Mouse (Mus musculus) olfactory bulb, adult 2 months (tissue): Measurements from ENCODE around the gene Zfp668. TPM values are rescaled to one million over a fixed set of nuclear protein-coding genes. Genes with fewer than 3 reads are reported as not detected.
"Not testable (repeated sequence)": the region's sequence is repeated elsewhere in the genome, so short reads cannot be mapped to it uniquely, and the experiment has no call there.

Source experiments
- H3K27ac ChIP-seq: fragments of 200-500 bp; 2 replicates; pipeline ENCODE4 v1.5.1; 2012; ENCODE audit warnings: low read depth, low read length; ENCODE audit not compliant: insufficient read depth
- H3K4me1 ChIP-seq: fragments of 200-500 bp; 2 replicates; pipeline ENCODE4 v1.6.1; 2012; ENCODE audit warnings: low read length; ENCODE audit not compliant: control insufficient read depth, insufficient read depth
- H3K4me3 ChIP-seq: fragments of 200-500 bp; 2 replicates; pipeline ENCODE4 v1.5.1; 2012; ENCODE audit warnings: mild to moderate bottlenecking, low read depth, low read length, moderate library complexity; ENCODE audit not compliant: insufficient read depth
- CTCF ChIP-seq: fragments of 200-500 bp; IDR thresholded peaks from 2 replicates; pipeline ENCODE4 v1.5.1; 2012; ENCODE audit warnings: low read depth, mild to moderate bottlenecking, low read length, moderate library complexity; ENCODE audit not compliant: insufficient read depth
- POLR2A ChIP-seq: fragments of 200-500 bp; IDR thresholded peaks from 2 replicates; pipeline ENCODE4 v1.6.1; 2012; ENCODE audit warnings: mild to moderate bottlenecking, low read depth, low read length, moderate library complexity; ENCODE audit not compliant: insufficient read depth
- WGBS: fragments of 180-500 bp; shearing (Covaris S2); methylation state at CpG from one replicate; pipeline ENCODE4 v1.1.7; 2018; 5-methylcytosine and 5-hydroxymethylcytosine counted together
- polyA plus RNA-seq: library from polyadenylated mRNA; stranded (reverse); fragments of >200 nt; gene quantifications from 2 replicates; pipeline ENCODE4 v1.2.4, GENCODE M21; 2012; ENCODE audit warnings: low replicate concordance; ENCODE audit not compliant: missing spikeins, insufficient read depth, insufficient read length

The Zfp668 gene
- polyA plus RNA-seq, 1 experiment: not detected

DNA sequence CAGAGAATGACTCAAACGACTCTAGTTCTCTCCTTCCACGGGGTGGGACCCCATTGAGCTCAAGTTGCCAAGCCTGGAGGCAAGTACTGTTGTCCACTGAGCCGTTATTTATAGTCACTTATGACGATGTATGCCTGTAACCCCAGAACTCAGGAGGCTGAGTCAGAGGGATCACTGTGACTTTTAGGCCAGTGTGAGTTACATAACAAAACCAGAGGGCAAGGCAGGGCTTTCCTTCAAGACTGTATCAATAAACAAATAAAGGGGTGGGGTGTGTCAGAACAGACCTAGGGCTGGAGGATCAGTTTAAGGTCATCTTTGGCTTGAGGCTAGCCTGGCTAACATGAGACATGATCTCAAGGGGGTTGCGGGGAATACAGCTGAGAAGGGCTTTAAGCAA, 25.7 kb downstream of the Zfp668 start:
- 63% methylated on average over 5 of the region's 5 CpGs for WGBS

DNA sequence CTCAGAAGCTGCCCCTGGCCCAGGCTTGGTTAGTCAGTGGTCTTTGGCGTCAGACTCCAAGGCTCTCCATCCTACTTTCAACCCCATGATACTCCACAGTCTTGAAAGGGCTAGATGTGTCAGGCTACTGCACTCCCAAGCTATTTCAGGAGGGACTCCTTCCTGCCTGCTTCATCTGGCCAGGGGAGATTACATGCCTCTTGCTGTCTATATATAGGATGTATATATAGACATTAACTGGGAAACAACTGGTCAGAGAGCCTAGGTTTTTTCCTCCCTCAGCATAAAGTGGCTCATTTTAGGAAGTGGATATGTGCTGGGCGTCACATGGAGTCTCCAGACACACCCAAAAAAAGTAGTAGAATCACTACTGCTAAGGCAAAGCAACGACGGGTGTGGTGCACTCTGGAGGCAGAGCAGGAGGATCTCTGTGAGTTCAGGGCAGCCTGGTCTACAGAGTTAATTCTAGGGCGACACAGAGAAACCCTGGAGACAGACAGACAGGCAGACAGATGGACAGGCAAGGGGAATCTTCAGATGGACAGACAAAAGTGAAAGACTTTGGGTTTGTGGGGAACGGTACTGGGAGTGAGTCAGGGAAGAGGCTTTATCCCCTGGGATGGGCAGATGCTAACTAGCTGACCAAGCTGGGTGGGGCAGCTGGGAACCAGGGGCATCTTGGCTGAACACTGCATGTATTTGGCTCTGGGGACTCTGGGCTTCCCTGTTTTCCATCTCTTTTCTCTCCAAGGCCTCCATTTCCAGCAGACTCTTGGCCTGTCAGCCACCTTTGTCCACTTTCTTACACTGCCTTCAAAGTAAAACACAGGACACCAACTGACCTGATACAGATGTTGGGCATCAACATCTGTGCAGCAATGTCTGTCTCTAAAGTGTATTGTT, 26.4 kb downstream of the Zfp668 start:
- no peak overlapping the region for H3K4me3 ChIP-seq
- no peaks in the 10 kb centered on the region for H3K4me1 ChIP-seq
- WGBS: 79% methylated on average over 6 of the region's 6 CpGs
- no peak overlapping the region for H3K27ac ChIP-seq
- TF ChIP-seq CTCF (no peak), POLR2A (no peak)

More for the DNA sequence above, 25.7 kb downstream of the Zfp668 start:
- no peaks in the 10 kb centered on the region for H3K4me1 ChIP-seq
- H3K27ac ChIP-seq: no peak overlapping the region
- no peak for TF ChIP-seq CTCF
- TF ChIP-seq POLR2A: no peak
- no peak overlapping the region for H3K4me3 ChIP-seq

DNA sequence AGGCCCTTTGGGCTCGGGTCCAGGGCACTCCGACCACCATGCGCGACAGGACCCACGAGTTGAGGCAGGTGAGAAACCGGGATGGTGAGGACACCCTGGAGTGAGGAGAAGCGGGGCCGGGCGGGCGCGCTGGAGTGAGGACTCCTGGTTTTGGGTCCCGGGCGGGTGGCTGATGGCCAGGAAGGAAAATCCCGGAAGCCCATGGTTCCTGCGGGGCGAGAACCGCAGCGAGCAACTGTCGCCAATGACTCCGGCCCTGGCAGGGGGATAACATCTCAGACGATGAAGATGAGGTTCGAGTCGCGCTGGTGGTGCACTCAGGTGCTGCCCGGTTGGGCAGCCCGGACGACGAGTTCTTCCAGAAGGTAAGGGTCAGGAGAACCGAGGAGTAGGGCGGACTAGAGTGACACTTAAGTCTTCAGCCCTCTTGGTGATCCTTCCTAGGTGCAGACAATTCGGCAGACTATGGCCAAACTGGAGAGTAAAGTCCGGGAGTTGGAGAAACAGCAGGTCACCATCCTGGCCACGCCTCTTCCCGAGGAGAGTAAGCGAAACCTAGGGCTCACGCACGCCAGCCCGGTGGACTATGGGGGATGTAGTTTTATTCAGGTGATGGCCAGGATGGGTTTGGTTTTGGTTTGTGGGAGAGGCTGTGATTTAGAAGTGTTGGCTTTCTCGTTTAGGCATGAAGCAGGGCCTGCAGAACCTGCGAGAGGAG, 34.5 kb downstream of the Zfp668 start:
- no peak for TF ChIP-seq POLR2A
- no peak for TF ChIP-seq CTCF
- H3K27ac ChIP-seq: peak overlapping the region; percentile 81
- WGBS: under 1% methylated on average over 40 of the region's 40 CpGs
- H3K4me3 ChIP-seq: peak overlapping the region; percentile 78
- H3K4me1 ChIP-seq: peaks cover 4% of the 10 kb centered on the region

DNA sequence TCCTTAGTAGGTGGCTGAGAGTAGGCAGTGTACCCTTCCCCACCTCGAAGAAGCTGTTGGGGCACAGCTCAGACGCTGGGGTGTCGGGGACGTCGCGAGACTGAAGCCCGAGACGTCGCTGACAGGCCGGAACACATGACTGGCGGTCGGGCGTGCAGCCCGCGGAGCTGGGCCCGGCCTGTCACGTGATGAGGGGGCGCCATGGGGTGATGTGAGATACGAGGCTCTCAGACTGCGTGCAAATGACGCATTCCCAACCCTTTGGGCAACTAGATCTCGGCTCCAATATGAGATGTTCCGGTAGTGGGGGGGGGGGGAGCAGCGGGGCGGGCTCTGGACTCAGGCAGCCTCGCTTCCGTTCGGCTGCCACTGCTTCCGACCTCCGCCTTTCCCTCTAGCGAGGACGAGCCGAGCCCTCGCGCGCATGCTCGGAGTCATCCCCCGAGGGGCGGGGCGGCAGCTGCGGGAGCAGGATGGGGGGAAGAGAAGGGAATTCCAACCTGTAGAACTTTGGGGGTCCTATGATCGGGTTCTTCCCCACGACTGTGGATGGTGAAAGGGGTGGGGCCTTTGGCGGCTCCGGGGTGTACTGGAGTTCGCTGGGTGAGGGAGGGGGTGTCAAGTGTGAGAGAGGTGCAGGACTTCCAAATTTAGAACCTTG, 35.2 kb downstream of the Zfp668 start:
- Histone ChIP-seq H3K27ac (peak overlapping the region; percentile 97), H3K4me1 (peaks cover 4% of the 10 kb centered on the region), H3K4me3 (peak overlapping the region; percentile 78)
- under 1% methylated on average over 46 of the region's 46 CpGs for WGBS
- TF ChIP-seq POLR2A: peak; percentile 72
- no peak for TF ChIP-seq CTCF

DNA sequence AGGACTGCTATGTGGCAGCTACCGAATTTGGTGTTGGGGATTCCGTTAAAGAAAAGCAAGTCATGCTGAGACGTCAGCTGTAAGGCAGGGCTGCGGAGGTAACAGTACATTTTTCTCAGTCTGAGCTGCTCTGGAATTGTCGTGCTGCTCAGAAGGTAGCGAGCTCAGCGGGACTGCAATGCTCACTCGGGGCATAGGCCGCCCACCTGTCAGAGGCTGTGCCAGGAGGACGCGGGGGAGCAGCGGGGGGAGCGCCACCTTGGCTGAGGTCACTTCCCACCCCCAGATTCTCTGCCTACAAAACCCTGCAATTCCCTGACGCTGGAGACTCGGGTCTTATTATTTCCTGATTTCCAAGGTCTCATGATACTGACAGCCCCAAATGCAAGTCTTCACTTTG, 35.7 kb downstream of the Zfp668 start:
- WGBS: under 1% methylated on average over 15 of the region's 15 CpGs
- TF ChIP-seq POLR2A (no peak), CTCF (no peak)
- Histone ChIP-seq H3K27ac (peak overlapping the region; percentile 97), H3K4me3 (peak overlapping the region; percentile 78), H3K4me1 (peaks cover 4% of the 10 kb centered on the region)

DNA sequence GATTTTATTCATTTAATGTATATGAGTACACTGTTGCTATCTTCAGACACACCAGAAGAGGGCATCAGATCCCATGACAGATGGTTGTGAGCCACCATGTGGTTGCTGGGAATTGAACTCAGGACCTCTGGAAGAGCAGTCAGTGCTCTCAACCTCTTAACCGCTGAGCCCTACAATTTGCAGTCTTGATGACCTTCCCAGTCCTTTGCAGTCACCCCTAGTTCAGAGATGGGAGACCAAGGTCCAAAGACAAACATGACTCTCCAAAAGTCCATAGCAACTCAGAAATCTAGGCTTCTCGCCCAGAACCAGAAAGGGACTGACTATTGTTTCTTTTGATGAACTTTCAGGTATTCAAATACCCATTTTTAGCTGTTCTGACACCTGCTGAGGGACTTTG, 36.6 kb downstream of the Zfp668 start:
- not testable (repeated sequence) for H3K4me1 ChIP-seq, H3K27ac ChIP-seq, H3K4me3 ChIP-seq
- 75% methylated on average over 2 of the region's 2 CpGs for WGBS

DNA sequence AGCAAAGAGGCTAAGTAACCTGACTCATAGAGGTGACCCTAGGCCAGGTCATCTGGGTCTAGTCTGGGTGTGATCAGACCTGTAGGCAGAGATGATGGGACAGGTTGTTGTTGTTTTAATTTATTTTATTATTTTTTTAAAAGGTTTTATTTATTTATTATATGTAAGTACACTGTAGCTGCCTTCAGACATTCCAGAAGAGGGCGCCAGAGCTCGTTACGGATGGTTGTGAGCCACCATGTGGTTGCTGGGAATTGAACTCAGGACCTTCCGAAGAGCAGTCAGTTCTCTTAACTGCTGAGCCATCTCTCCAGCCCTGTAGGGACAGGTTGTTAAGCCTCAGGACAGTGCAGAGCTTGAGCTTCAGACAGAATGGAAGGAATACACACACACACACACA, 38.8 kb downstream of the Zfp668 start:
- not testable (repeated sequence) for H3K4me3 ChIP-seq, H3K4me1 ChIP-seq, H3K27ac ChIP-seq
- 75% methylated on average over 4 of the region's 4 CpGs for WGBS

DNA sequence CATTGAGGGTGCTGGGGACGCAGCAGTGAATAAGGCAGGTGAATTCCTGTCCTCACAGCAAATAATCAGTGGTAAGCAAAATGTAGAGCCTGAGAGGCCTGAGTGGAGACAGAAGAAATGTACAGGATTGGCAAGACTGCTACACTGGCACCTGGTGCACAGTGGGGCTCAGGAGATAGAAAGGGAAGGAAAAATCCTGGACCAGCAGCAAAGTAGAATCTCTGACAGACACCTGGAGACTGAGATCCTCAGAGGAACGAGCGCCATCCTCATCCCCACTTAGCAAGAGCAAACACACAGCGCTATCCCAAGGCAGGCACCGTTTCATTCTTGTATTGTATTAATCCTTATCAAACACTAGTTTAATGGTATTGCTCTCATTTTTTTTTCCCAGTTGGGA, 39.2 kb downstream of the Zfp668 start:
- WGBS: 94% methylated on average over 5 of the region's 5 CpGs
- no peak overlapping the region for H3K4me3 ChIP-seq
- TF ChIP-seq CTCF: no peak
- TF ChIP-seq POLR2A: no peak
- no peak overlapping the region for H3K27ac ChIP-seq
- H3K4me1 ChIP-seq: peaks cover 2% of the 10 kb centered on the region

DNA sequence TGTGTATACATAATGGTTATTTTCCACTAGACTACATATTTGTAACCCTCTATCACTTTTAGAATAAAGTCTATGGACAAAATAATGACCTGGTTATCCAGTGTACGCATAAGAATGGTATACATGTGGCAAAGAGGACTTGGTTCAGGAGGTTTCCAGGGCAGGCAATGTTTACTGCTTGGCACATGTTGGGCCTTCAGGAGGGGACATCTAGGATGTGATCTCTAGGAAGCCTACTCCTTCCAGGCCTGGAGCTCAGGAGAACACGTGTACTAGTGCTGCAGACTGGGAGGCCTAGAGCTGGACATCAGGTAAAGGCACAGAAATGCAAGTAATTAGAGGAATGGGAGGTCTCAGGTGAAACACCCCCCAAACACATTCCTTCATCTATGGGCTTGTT, 41.1 kb downstream of the Zfp668 start:
- no peak for TF ChIP-seq CTCF
- TF ChIP-seq POLR2A: no peak
- Histone ChIP-seq H3K27ac (no peak overlapping the region), H3K4me1 (0 out of 2 replicates have a peak, but pooled peaks cover 2% of the 10 kb centered on the region), H3K4me3 (no peak overlapping the region)
- WGBS: 83% methylated on average over 2 of the region's 2 CpGs
